Mouse (Mus musculus): ENCODE measurements at regions not wholly inside any gene's neighbourhood (a gene's known extent, or its start where the extent isn't known, plus 50 kb on each side); places are given as distances from the start of the nearest gene placed in this dataset.

DNA sequence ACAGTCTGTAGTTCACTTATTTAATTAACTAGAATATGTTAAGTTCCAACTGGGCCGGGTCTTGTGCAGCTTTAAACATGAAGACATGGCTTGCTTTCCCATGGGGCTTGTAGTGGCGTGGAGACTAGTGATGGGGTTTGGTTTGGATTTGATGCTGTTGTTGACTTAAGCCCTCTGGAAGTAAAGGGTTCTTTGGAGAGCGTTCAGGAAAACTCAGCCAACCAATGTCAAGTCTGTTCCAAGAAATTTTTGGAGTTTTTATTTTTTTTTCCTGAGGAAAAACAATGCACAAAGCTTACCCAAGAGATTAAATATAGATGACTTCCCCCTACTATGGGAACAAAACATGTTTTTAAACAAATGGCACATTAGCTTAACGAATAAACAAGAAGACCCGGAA is 67.3 kb upstream of the Galnt15 start:
- no peak for TF ChIP-seq CTCF (IDR thresholded peaks at IDR 0.05; ENCODE audit: extremely low read depth, insufficient read depth, insufficient read length, insufficient replicate concordance)
- no peak for TF ChIP-seq POLR2A (IDR thresholded peaks at IDR 0.05; ENCODE audit: low read depth, low read length)

Data from spleen, adult 2 months (tissue).